ENCODE assay signal across 8 mouse cellular contexts in genomic region chr3:60500571-60501527, GRCm38 (mm10). TPM values are rescaled to one million over a fixed set of nuclear protein-coding genes. Genes with fewer than 3 reads are reported as not detected.
DNase-seq lines count a peak whose midpoint lies in the region; ATAC-seq and TF ChIP-seq lines count a peak whose summit lies in the region.

No protein-coding gene starts in this region.

- TF ChIP-seq RAD21 in MEL (IDR thresholded peaks at IDR 0.05; ENCODE audit: low read depth, low read length): no peak

- peak overlapping the region; percentile 99 for H3K27ac ChIP-seq in MEL (ENCODE audit: control insufficient read depth, low read depth, low read length)
- H3K27ac ChIP-seq in cerebellum, adult 2 months (ENCODE audit: insufficient read depth, low read length): peak overlapping the region; percentile 96
- peak overlapping the region; percentile 87 for H3K27ac ChIP-seq in forebrain, postnatal 0 days (ENCODE audit: low read depth, low read length)
- peak overlapping the region; percentile 100 for H3K27ac ChIP-seq in lung, embryonic 15.5 days
- peak overlapping the region; percentile 47; the same call in 1 of the 2 replicates for H3K27ac ChIP-seq in olfactory bulb, adult 2 months (ENCODE audit: insufficient read depth, low read depth, low read length)

- H3K4me1 ChIP-seq in MEL (ENCODE audit: control insufficient read depth in 1 of 2, insufficient read depth in 2 of 2, low read length in 2 of 2): peaks cover 27 to 41% of the 10 kb centered on the region in 2 experiments
- H3K4me1 ChIP-seq in cerebellum, adult 2 months (ENCODE audit: control insufficient read depth, insufficient read depth, low read length): peaks cover 7% of the 10 kb centered on the region; the same call in 1 of the 2 replicates
- peaks cover 20% of the 10 kb centered on the region; the same call in 1 of the 2 replicates for H3K4me1 ChIP-seq in forebrain, postnatal 0 days (ENCODE audit: insufficient read depth)
- H3K4me1 ChIP-seq in lung, embryonic 15.5 days: peaks cover 43% of the 10 kb centered on the region
- no peaks in the 10 kb centered on the region for H3K4me1 ChIP-seq in olfactory bulb, adult 2 months (ENCODE audit: control insufficient read depth, insufficient read depth, low read length)

- H3K9me3 ChIP-seq in MEL (replicated peaks; ENCODE audit: insufficient read depth, low read length): no peaks in the 10 kb centered on the region
- no peaks in the 10 kb centered on the region for H3K9me3 ChIP-seq in forebrain, postnatal 0 days (ENCODE audit: low read length)
- no peaks in the 10 kb centered on the region for H3K9me3 ChIP-seq in lung, embryonic 15.5 days

- peaks cover 21 to 62% of the 10 kb centered on the region in 2 experiments for H3K36me3 ChIP-seq in MEL (ENCODE audit: control insufficient read depth in 1 of 2, insufficient read depth in 2 of 2, low read length in 2 of 2)
- no peaks in the 10 kb centered on the region for H3K36me3 ChIP-seq in forebrain, postnatal 0 days (ENCODE audit: insufficient read depth)
- H3K36me3 ChIP-seq in lung, embryonic 15.5 days: no peaks in the 10 kb centered on the region

- no peak for TF ChIP-seq CTCF in MEL (IDR thresholded peaks at IDR 0.05 in 2 of 3, conservative IDR thresholded peaks at IDR 0.05 in 1 of 3; ENCODE audit: control insufficient read depth in 1 of 3, insufficient read depth in 1 of 3, low read depth in 2 of 3, low read length in 3 of 3, poor library complexity in 1 of 3, severe bottlenecking in 1 of 3)
- no peak for TF ChIP-seq CTCF in cerebellum, adult 2 months (IDR thresholded peaks at IDR 0.05; ENCODE audit: borderline replicate concordance, insufficient read depth, low read depth, low read length)
- peak; percentile 17; the same call in 1 of the 2 replicates for TF ChIP-seq CTCF in forebrain, postnatal 0 days (IDR thresholded peaks at IDR 0.05; ENCODE audit: low read depth)
- no peak for TF ChIP-seq CTCF in olfactory bulb, adult 2 months (IDR thresholded peaks at IDR 0.05; ENCODE audit: insufficient read depth, low read depth, low read length)

- intact Hi-C loops in heart, postnatal 36 days (cut with DNase I): loop anchor here (5.0 kb wide), 2 partner anchors 81 to 101 kb away; no protein-coding TSS in a partner anchor

- H3K4me3 ChIP-seq in MEL (ENCODE audit: control insufficient read depth in 1 of 2, insufficient read depth in 1 of 2, low read depth in 2 of 2, low read length in 2 of 2): peak overlapping the region; percentile 72 to 87
- H3K4me3 ChIP-seq in cerebellum, adult 2 months (replicated peaks; ENCODE audit: insufficient read depth, low read depth, low read length): peak overlapping the region; percentile 91
- peak overlapping the region; percentile 96 for H3K4me3 ChIP-seq in forebrain, postnatal 0 days (ENCODE audit: low read depth, low read length)
- H3K4me3 ChIP-seq in lung, embryonic 15.5 days: peak overlapping the region; percentile 97
- H3K4me3 ChIP-seq in olfactory bulb, adult 2 months (ENCODE audit: insufficient read depth, low read depth, low read length): peak overlapping the region; percentile 68

- TF ChIP-seq POLR2A in MEL (IDR thresholded peaks at IDR 0.05; ENCODE audit: control insufficient read depth in 1 of 2, insufficient read depth in 1 of 2, low read depth in 1 of 2, low read length in 2 of 2, poor library complexity in 1 of 2): peak; percentile 65 to 79; a peak in 3 of 4 replicates
- TF ChIP-seq POLR2A in cerebellum, adult 2 months (IDR thresholded peaks at IDR 0.05; ENCODE audit: borderline replicate concordance, insufficient read depth, low read length): peak; percentile 58; the same call in 1 of the 2 replicates
- TF ChIP-seq POLR2A in olfactory bulb, adult 2 months (IDR thresholded peaks at IDR 0.05; ENCODE audit: insufficient read depth, low read depth, low read length): peak; percentile 16; the same call in 1 of the 2 replicates

- peak overlapping the region; percentile 98 for H3K9ac ChIP-seq in MEL (ENCODE audit: control insufficient read depth, low read depth, low read length, poor library complexity, severe bottlenecking)
- H3K9ac ChIP-seq in forebrain, postnatal 0 days: peak overlapping the region; percentile 87
- H3K9ac ChIP-seq in lung, embryonic 15.5 days: peak overlapping the region; percentile 93

- peaks cover 73% of the 10 kb centered on the region for H3K79me2 ChIP-seq in MEL (ENCODE audit: control insufficient read depth, insufficient read depth, low read length, poor library complexity)

- under 1% methylated on average over 78 of the region's 96 CpGs for WGBS in cerebellum, adult 2 months
- WGBS in forebrain, postnatal 0 days: under 1% methylated on average over 59 of the region's 96 CpGs
- WGBS in lung, embryonic 15.5 days: under 1% methylated on average over 71 of the region's 96 CpGs
- WGBS in olfactory bulb, adult 2 months: under 1% methylated on average over 96 of the region's 96 CpGs

- peak; percentile 80 for DNase-seq in MEL (ENCODE audit: low read depth, low spot score)
- peak; percentile 85 to 91 for DNase-seq in cerebellum, adult 2 months
- DNase-seq in forebrain, postnatal 0 days: peak; percentile 84
- DNase-seq in heart, postnatal 36 days: peak; percentile 89 to 93
- peak; percentile 65 to 78 for DNase-seq in layer of hippocampus, adult 8-10 months (ENCODE audit: low spot score in 2 of 2)
- peak; percentile 76 for DNase-seq in thymus, adult 18-20 months

- ATAC-seq in forebrain, postnatal 0 days: peak; percentile 93
- ATAC-seq in lung, embryonic 15.5 days (ENCODE audit: borderline replicate concordance, extremely low read depth, low FRiP score, low TSS enrichment): peak; percentile 79

- H3K4me2 ChIP-seq in forebrain, postnatal 0 days (ENCODE audit: low read depth): peak overlapping the region; percentile 76
- H3K4me2 ChIP-seq in lung, embryonic 15.5 days: peak overlapping the region; percentile 64

- TF ChIP-seq EP300 in MEL (IDR thresholded peaks at IDR 0.05; ENCODE audit: low read depth in 1 of 2, low read length in 2 of 2): peak; percentile 43 to 65; a peak in 3 of 4 replicates

- no peaks in the 10 kb centered on the region for H3K27me3 ChIP-seq in MEL (ENCODE audit: control insufficient read depth in 1 of 2, insufficient read depth in 2 of 2, low read length in 2 of 2)
- no peaks in the 10 kb centered on the region for H3K27me3 ChIP-seq in cerebellum, adult 2 months (ENCODE audit: control insufficient read depth, insufficient read depth, low read length)
- no peaks in the 10 kb centered on the region for H3K27me3 ChIP-seq in forebrain, postnatal 0 days (ENCODE audit: insufficient read depth, low read length)
- H3K27me3 ChIP-seq in lung, embryonic 15.5 days: no peaks in the 10 kb centered on the region

TF ChIP-seq in MEL, 35 proteins besides CTCF, POLR2A, EP300 and RAD21 (continues in another document):
- no peak for TF ChIP-seq E2F4 (IDR thresholded peaks at IDR 0.05; ENCODE audit: borderline replicate concordance, low read depth, low read length)
- no peak for TF ChIP-seq ZNF384 (IDR thresholded peaks at IDR 0.05; ENCODE audit: low read depth, low read length)
- no peak for TF ChIP-seq JUND (IDR thresholded peaks at IDR 0.05; ENCODE audit: low read depth, low read length)
- peak; percentile 89 for TF ChIP-seq ZMIZ1 (IDR thresholded peaks at IDR 0.05; ENCODE audit: low read depth, low read length)
- TF ChIP-seq MXI1 (IDR thresholded peaks at IDR 0.05; ENCODE audit: low read depth, low read length): peak; percentile 85
- peak; percentile 84 for TF ChIP-seq TCF12 (IDR thresholded peaks at IDR 0.05; ENCODE audit: low read depth, low read length)
- peak; percentile 53; the same call in 1 of the 2 replicates for TF ChIP-seq SIN3A (IDR thresholded peaks at IDR 0.05; ENCODE audit: low read length)
- peak; percentile 80 for TF ChIP-seq NELFE (IDR thresholded peaks at IDR 0.05; ENCODE audit: low read depth, low read length)
- no peak; the same call in 1 of the 2 replicates for TF ChIP-seq ELF1 (IDR thresholded peaks at IDR 0.05; ENCODE audit: low read depth, low read length)
- TF ChIP-seq GABPA (IDR thresholded peaks at IDR 0.05; ENCODE audit: low read depth, low read length): no peak
- no peak for TF ChIP-seq ZC3H11A (IDR thresholded peaks at IDR 0.05; ENCODE audit: low read depth, low read length)
- no peak for TF ChIP-seq ZKSCAN1 (IDR thresholded peaks at IDR 0.05; ENCODE audit: low read depth, low read length)
- no peak for TF ChIP-seq CHD1 (IDR thresholded peaks at IDR 0.05; ENCODE audit: low read depth, low read length)
- TF ChIP-seq MEF2A (IDR thresholded peaks at IDR 0.05; ENCODE audit: extremely low read depth, insufficient replicate concordance, low read depth, low read length, poor library complexity, severe bottlenecking): no peak
- no peak for TF ChIP-seq POLR2AphosphoS5 (IDR thresholded peaks at IDR 0.05; ENCODE audit: borderline replicate concordance, low read depth, low read length)
- peak; percentile 76 for TF ChIP-seq BHLHE40 (IDR thresholded peaks at IDR 0.05; ENCODE audit: borderline replicate concordance, low read depth, low read length)
- 0 out of 2 replicates have a peak, but pooled peaks have one; percentile 27 for TF ChIP-seq UBTF (IDR thresholded peaks at IDR 0.05; ENCODE audit: borderline replicate concordance, insufficient read depth, low read depth, low read length)
- TF ChIP-seq TBP (IDR thresholded peaks at IDR 0.05; ENCODE audit: low read depth, low read length): no peak
- peak; percentile 73 for TF ChIP-seq POLR2AphosphoS2 (IDR thresholded peaks at IDR 0.05; ENCODE audit: low read length)
- TF ChIP-seq USF1 (IDR thresholded peaks at IDR 0.05; ENCODE audit: low read depth, low read length): peak; percentile 60
- no peak for TF ChIP-seq MYB (IDR thresholded peaks at IDR 0.05; ENCODE audit: low read depth, low read length)
- no peak for TF ChIP-seq MAFK (IDR thresholded peaks at IDR 0.05; ENCODE audit: borderline replicate concordance, low read depth, low read length)
- no peak for TF ChIP-seq USF2 (IDR thresholded peaks at IDR 0.05; ENCODE audit: borderline replicate concordance in 1 of 2, insufficient read depth in 1 of 2, low read depth in 1 of 2, low read length in 2 of 2)

RNA-seq across cellular contexts. Expression of gene Mbnl1, which starts 28.2 kb away (rescaled TPM):
- 323 and 341 TPM in 2 replicates for total RNA-seq in MEL (2012; rRNA removed)
- polyA plus RNA-seq in MEL (2012; ENCODE audit: insufficient read depth in 1 of 2, insufficient read length in 2 of 2, low read depth in 1 of 2, low replicate concordance in 2 of 2, missing spikeins in 1 of 2): 100 to 1,000 TPM; 250 to 371 TPM
- polyA plus RNA-seq in cerebellum, adult 2 months (2012; rRNA removed): 62.7 and 66.7 TPM in 2 replicates
- 73.6 and 84.7 TPM in 2 replicates for total RNA-seq in forebrain, postnatal 0 days (2014; rRNA removed)
- 35.1 and 42.7 TPM in 2 replicates for polyA plus RNA-seq in forebrain, postnatal 0 days (2015; fragmentation: Nextera tagmentation; extraction: Ambion mirVana)
- total RNA-seq in heart, postnatal 36 days (2021): 100 to 1,000 TPM; 195 to 217 TPM
- total RNA-seq in layer of hippocampus, adult 8-10 months (2022): 100 to 1,000 TPM; 160 to 169 (median 162) TPM
- polyA plus RNA-seq in lung, embryonic 15.5 days (2015; fragmentation: Nextera tagmentation; extraction: Ambion mirVana): 168 and 169 TPM in 2 replicates
- polyA plus RNA-seq in olfactory bulb, adult 2 months (2012; ENCODE audit: insufficient read depth, insufficient read length, low replicate concordance, missing spikeins): 137 and 757 TPM in 2 replicates

Comparison
In these comparisons a context has a peak if more than half of its experiments do, and no peak if none do; other contexts are left out.
1. Peak in every context shown above with its lines: DNase-seq, ATAC-seq, H3K4me3 ChIP-seq and H3K27ac ChIP-seq.
2. H3K27ac ChIP-seq: peak in every context shown above with its lines; median percentile 100 in lung, embryonic 15.5 days; 99 in MEL; 96 in cerebellum, adult 2 months; 87 in forebrain, postnatal 0 days; 47 in olfactory bulb, adult 2 months.
3. POLR2A ChIP-seq: peak in every context shown above with its lines; median percentile 72 in MEL; 58 in cerebellum, adult 2 months; 16 in olfactory bulb, adult 2 months.